Mouse (Mus musculus) yolk sac, embryonic 10.5 days (tissue): Measurements from ENCODE around the gene Rap1gds1.

Source experiments
- DNase-seq: peaks from one replicate; pipeline ENCODE4 v3.0.0-alpha.2; 2017; ENCODE audit warnings: low spot score

Rap1gds1 gene

DNA sequence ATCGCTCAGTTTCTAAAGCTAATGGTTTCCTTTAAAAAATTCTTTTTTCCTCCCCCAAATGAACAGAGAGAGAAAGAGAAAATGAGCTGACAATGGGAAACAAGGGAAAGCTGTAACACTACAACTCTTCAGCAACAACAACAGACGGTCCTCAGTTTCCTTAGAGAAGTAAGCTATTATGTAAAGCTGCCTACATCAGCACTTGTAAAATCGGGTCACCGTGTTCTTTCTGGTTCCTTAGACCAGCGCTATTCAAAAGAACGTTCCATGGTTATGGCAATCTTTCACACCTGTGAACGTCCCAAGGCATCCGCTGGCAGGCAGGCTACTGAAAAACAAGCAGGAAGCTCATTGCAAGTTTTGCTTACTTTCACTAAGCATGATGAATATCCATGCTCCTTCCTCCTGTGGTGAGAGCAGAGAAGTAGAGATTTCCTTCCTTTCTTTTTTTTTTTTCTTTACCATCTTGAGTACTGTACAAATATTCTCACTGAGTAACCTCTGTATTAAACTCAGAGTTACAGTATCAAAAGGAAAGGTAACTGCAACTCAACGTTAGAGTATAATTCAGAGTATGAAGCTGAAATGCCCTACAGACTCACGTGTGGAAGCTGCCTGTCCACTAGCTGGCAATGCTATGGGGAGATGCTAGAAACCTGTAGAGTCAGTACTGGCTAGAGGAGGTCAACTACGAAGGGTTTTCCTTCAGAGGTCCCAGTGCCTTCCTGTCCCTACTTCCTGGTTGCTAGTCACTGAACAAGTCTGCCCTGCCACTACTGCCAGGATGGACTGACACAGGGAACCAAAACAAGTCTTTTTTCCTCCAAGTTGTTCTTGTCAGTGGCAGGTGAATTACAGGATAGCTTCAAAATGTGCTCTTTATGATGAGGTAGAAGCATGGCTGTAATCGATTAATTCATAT is 26.0 kb downstream of the Rap1gds1 start:
- DNase-seq, result no peak

DNA sequence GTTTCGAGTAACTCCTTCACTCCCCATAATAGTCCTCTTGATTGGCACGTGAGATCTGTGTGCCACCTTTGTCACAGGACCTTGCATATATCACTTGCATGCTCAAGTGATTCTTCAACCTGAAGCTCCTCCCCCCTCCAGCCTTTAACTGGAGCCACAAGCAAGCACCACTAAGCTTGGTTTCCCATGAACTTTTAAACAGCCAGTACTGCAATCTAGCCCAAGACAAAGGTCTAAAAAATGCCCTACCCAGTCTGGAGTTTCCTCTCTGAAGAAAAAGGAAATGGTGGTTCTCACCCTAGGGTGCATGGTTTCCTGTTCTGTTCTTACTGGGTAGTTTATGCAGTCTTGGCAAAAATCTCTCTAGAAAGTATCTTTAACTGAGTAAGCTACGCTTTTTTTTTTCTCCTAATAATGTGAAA is 32.6 kb downstream of the Rap1gds1 start:
- DNase-seq, result no peak

DNA sequence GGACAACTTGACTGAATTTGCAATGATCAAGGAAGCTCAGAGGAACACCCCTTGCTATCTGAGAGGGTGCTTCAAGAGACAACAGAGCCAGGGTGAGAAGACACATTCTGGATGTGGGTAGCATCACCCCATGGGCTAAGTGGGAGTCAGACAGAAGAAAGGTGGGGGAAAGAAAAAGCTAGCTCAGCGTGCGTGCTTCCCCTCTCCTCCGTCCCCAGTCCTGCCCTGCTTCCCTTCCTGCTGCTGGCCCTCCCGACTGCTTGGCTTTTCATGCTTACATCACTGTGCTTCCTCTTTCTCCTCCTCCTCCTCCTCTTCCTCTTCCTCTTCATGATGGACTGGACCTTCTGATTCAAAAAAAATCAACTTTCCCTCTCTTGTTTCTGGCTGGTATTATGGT is 33.1 kb downstream of the Rap1gds1 start:
- no peak for DNase-seq

DNA sequence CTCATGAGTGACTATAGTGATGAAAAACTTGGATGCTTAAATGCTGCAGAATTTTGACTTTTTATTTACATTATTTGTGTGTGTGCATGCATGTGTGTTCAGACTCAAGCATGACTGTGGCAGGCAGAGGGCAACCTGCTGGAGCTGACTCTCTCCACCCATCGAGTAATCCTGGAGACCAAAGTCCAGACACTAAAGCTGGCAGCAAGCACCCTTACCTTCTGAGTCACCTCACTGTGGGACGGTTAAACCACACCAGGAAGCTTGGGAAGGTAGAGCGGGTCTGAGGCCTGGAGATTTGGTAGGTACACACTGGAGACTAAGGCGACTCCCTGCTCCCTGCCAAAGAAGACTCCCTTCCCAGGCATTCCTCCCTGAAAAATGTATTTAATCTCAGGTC is 38.0 kb downstream of the Rap1gds1 start:
- no peak for DNase-seq

DNA sequence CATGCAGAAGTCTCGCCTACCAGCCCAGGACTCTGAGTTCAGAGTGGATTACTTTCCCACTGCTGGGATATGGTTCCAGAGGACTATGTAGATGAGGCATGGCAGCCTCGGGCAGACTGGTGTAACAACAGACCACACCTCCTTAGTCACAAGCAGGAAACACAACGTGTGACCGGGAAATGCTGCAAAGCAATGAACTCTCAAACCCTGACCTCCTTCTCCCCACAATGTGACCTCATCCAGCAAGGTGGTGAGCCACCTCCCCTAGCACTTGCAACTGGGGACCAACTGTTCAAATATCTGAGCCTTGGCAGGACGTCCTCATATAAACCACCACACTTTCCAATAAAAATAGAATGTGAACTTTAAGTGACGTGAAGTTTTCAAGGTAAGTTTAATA is 41.8 kb downstream of the Rap1gds1 start:
- no peak for DNase-seq

DNA sequence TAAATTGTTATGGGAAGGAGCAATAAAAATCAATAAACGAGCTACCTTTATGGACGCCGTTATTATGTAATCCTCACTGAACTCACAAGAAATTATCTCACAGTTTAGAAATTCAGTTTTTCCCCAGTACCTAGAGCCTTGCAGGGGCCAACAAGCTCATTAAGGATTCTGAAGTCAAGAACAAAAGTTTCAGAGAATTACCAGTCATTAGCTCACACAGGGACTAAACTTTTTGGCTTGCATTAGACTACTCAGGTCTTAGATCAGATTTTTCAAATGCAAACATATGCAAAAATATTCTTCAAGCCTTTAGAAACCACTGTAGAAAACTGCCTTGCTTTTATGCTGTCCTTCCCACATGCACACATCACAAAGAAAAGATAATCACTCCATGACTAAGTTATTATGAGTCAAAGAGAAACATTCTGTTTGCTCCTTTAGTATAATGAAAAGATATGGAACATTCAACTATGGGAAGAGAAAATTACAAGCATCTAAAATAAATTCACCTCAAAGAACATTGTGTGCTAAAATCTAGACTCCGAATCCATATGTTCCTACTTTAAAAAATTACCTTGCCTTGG is 44.3 kb downstream of the Rap1gds1 start:
- no peak for DNase-seq

DNA sequence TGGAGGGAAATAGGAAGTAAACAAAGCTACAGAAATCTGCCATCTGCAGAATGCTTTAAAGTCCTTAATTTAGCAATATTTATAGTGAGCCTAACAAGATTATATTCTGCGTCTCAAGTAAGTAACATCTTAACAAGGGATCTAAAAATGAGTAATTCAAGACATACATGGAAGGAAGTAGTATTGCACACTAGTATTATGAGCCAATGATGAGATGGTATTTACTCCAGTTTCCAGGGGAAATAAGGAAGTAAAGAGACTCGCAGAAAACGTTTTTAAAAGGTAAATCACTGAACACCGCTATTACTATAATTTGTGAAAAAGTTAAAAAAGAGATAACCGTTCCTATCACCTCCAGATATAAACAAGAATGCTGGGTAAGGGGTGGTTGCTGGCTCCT is 49.9 kb downstream of the Rap1gds1 start:
- no peak for DNase-seq

DNA sequence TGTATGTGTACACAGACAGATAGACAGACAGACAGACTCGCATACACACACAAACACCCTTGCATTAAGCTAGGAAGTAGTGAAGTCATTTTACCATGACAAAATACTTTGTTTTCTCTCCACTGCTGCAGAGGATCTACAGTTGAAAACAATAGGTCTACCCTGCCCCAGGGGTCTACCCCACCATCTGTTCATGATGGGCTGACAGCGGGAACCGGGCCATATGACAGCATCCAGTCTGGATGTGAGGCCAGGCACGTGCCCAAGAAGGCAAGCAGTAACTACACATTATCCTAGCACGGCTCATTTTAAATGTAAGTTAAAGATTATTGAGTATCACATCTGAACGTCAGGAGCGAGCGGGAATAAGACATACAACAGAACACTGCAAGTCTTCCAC is 51.4 kb downstream of the Rap1gds1 start:
- no peak for DNase-seq

DNA sequence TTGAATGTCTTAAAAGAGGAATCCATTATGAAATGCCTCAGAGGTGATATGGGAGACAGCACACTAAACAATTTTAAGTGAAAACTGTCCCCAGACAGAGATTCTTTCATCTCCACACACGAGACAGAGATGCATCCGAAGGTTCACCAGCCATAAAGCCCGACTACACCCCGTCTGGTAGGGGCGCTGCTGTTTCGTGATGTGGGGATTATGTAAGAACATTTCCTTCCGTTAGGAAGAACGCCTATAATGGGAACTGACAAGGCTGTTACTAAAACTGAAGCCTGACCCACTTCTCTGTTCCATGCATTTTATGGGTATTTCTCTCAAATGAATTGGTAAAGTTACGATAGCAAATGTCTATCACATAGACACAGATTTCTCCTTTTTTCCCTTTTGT is 62.6 kb downstream of the Rap1gds1 start:
- DNase-seq, result no peak

DNA sequence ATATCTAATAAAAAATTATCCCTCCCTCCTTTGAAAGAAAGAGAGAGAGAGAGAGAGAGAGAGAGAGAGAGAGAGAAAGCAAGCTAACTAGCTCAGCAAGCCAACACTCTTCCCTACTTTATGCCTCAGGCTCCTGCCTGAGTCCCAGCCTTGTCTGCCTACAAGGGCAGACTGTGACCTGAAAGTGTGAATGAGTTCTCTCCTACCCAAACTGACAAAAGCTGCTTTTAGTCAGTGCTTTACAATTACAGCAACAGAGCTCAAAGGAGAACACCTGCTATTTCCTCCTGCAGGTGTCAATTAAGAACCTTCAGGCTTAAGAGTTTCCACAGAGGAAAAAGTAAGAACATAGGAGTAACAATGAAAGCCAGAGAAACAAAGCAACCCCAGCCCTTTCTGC is 69.3 kb downstream of the Rap1gds1 start:
- no peak for DNase-seq

DNA sequence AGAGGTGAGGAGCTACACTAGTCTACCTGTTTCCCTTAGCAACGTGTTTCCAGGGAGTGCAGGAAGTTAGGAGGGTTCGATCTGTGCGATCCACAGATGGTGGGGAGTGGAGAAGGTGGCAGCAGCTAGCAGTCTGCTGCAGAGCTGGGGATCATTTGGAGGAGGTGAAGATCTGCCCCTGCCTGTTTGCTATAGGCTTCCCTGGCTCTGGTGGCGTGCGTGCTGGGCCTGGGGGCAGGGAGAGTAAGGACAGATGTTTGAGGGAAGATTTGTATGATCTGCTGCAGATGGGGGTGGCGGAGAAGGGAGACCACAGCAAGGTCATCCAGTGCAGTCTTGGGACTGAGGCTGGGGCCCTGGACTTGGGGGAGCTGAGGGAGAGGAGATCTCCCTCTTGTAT is 72.2 kb downstream of the Rap1gds1 start:
- DNase-seq, result no peak

DNA sequence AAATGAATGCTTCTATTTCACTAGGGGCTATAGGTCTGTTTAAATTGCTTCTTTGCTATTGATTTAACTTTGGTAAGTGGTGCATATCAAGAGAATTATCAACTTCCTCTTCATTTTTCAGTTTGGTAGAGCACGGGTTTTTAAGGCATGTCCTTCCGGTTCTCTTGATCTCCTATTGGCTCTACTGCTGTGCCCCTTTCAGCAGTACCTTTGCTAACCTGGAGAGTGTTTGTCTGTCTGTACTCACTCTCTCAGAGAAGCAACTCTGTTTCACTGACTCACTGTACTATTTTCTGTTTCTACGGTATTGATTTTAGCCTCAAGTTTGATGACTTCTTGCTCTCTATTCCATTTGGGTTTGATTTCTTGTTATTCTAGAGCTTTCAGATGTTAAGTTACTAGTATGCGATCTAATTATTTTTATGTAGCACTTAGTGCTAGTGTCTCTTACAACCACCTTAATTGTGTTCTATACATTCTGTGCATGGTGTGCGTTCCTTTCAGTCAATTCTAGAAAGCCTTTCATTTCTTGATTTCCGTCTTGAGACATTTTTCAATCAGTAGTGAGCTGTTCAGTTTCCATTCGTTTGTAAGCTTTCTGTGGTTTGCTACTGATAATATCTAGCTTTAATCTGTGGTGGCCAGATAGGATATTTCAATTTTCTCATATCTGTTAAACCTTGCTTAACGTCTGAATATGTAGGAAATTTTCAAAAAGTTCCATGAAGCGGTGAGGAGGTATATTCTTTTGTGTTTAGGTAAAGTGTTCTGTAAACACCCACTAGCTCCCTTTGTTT is 74.7 kb downstream of the Rap1gds1 start:
- DNase-seq, result no peak

DNA sequence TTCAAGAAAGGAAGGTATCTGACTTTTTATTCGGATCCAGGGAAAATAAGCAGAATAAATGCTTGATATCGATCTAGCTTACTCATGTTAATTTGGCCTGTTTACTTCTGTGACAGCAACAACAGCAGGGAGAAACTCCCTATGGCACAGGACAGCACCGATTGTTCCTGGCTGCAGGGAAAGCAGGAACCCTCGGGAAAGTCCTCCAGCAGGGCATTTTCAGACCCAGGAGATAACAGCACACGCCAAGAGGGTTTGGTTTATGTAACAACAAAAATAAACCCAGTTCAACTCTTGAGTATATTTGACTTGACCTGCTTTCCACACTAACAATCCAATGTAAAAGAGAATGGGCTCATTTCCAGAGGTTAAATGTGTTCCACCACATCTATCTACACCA is 81.5 kb downstream of the Rap1gds1 start:
- DNase-seq, result no peak

DNA sequence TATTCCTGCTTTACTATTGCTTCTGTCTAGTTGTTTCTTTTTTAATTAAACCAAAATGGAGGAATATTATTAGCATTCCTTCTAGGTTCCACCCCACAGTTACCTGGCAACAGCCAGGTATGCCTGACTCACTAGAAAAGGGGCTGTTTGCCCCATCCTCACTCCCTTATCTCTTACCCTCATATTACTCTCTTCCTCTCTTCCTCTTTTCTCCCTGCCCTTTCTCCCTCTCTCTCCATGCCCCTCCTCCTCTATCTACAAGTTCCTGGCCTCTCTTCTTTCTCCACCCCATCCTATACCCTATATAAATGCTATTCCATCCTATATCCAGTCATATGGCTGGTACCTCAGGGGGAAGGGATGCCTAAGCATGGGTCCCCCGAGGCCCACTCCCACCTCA is 83.6 kb downstream of the Rap1gds1 start:
- no peak for DNase-seq

DNA sequence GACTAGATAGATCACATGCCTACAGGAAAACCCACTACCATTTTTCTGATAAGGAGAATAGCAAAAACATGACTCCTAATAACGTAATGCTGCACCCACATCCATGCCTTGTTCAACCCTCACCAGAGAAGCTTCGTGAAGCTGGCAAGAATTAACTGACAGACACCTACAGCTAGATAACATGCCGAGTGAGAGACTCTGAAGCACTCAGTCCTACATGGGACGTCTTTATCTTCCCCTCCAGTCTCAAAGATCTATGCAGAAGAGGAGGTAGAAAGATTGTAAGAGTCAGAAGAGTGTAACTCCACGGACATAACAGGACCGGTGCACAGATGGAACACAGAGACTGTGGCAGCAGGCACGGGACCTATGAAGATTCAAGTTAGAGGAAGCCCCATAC is 85.9 kb downstream of the Rap1gds1 start:
- DNase-seq, result no peak

DNA sequence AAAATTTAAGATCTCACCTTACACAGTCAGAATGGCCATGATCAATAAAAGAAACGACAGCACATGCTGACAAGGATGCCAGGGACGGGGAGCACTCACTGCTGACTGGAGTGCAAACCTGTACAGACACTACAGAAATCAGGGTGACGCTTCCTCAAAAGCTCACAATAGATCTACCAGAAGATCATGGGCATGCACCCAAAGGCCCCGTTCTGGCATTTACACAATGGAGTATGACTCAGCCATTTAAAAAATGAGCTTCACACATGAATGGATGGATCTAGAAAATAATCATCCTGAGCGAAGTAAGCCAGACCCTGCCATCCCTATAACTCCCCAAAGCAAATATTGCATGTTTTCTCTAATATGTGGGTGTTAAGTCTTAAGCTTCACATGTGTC is 87.0 kb downstream of the Rap1gds1 start:
- DNase-seq, result no peak

DNA sequence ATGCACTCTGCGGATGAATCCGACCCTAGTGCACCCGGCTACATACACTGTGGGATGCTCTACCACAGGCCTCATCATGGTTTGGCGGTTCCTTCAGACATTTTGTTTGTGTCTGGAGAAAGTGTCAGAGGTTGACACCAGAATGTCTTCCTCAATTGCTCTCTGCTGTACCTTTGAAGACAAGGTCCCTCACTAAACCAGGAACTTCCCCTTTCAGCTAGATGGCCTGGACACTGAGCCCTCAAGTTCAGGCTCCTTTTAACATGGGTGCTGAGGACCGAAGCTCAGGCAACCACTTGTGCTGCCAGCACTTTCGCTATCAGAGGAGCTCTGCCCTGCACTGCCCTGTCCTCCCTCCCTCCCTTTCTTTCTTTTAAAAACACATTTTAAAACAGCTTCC is 92.8 kb downstream of the Rap1gds1 start:
- DNase-seq, result no peak

DNA sequence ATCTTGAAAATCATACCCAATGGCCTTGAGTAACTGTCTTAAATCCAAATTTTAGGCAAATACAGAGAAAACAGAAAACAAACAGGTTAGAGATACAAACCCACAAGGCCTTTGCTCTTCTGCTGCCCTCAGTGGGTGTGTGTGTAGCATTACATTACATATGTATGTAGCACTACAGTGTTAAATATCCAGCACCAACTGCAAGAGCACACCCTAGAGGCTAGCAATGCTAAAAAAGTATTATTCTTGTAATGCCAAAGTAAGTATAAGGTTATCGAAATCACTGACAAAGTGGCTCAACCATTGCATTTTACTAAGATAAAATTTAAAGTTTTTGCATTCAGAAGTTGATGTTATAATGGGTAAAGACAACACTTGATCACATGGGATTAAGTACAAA is 97.6 kb downstream of the Rap1gds1 start:
- no peak for DNase-seq

DNA sequence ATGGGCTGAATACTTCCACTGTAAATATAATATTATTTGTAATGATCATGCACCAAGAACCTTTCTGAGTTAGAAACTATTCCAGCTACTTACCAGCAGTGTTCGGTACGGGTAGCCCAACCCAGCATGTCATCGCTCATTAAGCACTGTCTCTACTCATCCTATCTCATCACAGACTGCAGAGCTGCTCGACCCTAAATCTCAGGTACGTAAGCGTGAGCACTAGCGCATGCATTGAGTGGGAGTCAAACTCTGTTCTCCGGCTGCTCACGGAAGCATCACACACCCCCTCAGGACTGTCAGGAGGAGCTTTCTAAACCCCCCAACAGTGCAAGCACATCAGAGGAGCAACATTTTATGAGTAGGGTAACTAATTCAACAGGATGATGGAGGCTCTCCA is 107.4 kb downstream of the Rap1gds1 start:
- DNase-seq, result no peak

DNA sequence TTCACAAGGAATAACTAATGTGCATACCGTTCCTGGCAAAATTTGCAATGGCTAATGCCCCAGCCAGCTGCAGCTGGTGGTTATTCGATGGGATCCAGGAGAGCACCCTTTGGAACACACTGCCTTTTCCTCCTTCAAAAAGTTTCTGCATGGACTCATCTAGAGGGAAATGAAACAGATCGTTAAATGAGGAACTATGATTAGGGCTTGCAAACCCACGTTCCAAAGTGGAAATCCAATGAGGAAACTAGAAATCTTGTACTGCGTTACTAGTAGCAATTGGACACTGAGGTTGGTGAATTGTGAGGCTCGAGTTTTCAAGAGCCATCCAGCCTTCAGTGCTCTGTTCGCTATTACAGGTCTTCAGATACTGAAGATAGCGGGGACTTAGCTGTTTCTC is 116.5 kb downstream of the Rap1gds1 start:
- no peak for DNase-seq

DNA sequence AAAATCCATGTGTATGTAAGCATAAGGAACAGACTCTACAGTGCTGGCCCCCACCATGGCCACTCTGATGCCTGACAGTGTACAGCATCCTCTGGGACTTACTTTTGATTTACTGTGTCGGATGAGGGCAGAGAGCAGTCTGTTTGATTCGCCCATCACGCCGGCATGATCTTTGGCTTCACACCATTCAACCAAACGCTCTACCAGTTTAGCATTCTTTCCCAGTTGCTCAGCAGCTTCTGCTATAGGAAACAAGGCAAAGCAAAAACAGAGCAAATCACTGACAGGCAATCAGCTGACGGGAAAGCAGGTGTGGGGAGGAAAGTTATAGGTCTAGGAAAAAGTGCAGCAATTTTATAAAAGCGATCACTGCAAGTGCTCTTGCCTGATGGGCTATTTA is 119.8 kb downstream of the Rap1gds1 start:
- no peak for DNase-seq

DNA sequence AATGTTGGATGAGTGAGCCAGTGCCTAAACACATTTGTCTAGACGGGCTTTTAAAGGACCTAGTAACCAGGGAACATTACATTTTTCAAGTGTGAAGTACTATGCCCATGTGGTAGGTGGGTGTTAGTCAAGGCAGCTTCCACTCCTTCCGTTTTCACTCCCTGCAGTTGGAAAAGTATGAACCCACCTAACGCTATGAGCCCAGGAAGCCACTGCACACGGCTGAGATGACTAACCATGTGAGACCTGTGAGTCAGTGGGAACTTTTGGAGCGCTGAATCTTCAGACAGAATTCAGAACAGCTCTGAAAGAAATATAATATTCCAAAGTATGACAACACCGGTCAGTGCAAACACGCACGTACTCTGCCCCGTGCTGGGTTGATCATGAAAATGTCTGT is 125.9 kb downstream of the Rap1gds1 start:
- DNase-seq, result no peak

DNA sequence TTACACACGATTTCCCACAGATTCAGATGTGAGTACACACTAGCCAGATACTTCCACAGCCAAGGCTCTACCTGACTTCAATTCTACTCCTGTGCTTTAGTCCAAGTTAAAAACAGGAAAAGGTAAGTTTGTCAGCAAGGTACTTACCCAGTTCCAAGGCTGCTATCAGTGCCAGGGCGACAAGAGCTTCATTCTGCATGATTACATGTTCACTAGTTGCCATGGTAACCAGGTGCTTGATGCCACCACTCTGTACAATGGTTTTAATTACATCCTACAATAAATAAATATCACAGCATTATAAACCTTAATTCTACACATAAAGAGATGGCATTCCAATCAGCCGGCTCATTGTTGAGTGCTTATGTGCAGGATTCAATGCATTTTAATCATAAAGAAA is 129.5 kb downstream of the Rap1gds1 start:
- no peak for DNase-seq
